In the genomic region with DNA sequence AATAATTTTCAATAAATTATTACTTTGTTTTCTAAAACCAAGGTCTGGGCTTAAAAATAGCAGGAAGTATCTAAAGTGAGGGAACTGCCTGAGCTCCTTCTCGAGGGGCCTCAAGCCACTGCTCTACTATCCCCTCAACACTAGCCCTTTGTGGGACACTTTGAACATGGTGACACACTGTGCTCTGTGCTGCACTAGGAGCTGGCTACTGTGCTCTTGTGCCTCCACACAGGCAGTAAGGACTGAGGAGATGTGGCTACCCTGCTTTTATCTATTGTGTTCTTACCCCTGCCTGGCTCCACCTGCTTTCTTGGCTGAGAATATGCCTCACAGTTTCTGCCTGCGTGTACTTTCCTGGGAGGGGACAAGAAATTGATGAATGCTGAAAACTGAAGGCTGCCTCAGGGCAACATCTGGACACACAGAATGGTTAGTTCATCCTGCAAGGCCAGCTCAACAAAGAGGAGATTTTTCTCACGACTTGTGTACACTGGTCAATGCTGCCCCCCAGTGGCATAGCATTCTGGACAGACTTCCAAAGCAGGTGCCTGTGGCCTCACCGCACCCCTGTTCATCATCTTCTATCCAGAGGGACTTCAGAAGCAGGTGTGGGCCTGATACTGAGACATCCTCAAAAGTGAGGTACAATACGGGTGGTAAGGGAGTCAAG, we compare ENCODE assay signal across 8 mouse cellular contexts.
DNase-seq lines count a peak whose midpoint lies in the region; ATAC-seq lines count a peak whose summit lies in the region.

No protein-coding gene starts in this region.

- no peak overlapping the region for H3K4me2 ChIP-seq in forebrain, embryonic 13.5 days
- H3K4me2 ChIP-seq in midbrain, embryonic 12.5 days (replicated peaks), result no peak overlapping the region

- no peak for ATAC-seq in forebrain, embryonic 13.5 days
- no peak for ATAC-seq in midbrain, embryonic 12.5 days (ENCODE audit: low FRiP score, low read depth)

- H3K4me1 ChIP-seq in forebrain, embryonic 10.5 days, result peaks cover 8% of the 10 kb centered on the region
- H3K4me1 ChIP-seq in forebrain, embryonic 13.5 days, result no peaks in the 10 kb centered on the region
- no peaks in the 10 kb centered on the region for H3K4me1 ChIP-seq in midbrain, embryonic 12.5 days

- peak overlapping the region; percentile 22; the same call in 1 of the 2 replicates for H3K27ac ChIP-seq in forebrain, embryonic 10.5 days
- H3K27ac ChIP-seq in forebrain, embryonic 13.5 days, result no peak overlapping the region
- H3K27ac ChIP-seq in midbrain, embryonic 12.5 days (replicated peaks), result peak overlapping the region; percentile 35; the same call in 1 of the 2 replicates

- H3K4me3 ChIP-seq in forebrain, embryonic 10.5 days, result no peak overlapping the region
- H3K4me3 ChIP-seq in forebrain, embryonic 13.5 days, result no peak overlapping the region
- no peak overlapping the region for H3K4me3 ChIP-seq in midbrain, embryonic 12.5 days

- no peaks in the 10 kb centered on the region for H3K27me3 ChIP-seq in forebrain, embryonic 10.5 days (ENCODE audit: poor library complexity, severe bottlenecking)
- H3K27me3 ChIP-seq in forebrain, embryonic 13.5 days, result no peaks in the 10 kb centered on the region
- H3K27me3 ChIP-seq in midbrain, embryonic 12.5 days, result no peaks in the 10 kb centered on the region

- DNase-seq in forebrain, embryonic 10.5 days (ENCODE audit: extremely low spot score, low spot score), result peak; percentile 49
- DNase-seq in A20 (ENCODE audit: low read depth, low spot score), result peak; percentile 45
- peak; percentile 28 for DNase-seq in brain, embryonic 18.5 days (ENCODE audit: low read depth, low spot score)
- peak; percentile 73 for DNase-seq in forelimb bud, embryonic 11.5 days (ENCODE audit: low read depth, low spot score)
- peak; percentile 44 for DNase-seq in layer of hippocampus, adult 9-11 months
- DNase-seq in thymus, postnatal 25 days, result peak; percentile 34

- 64% methylated on average over 5 of the region's 5 CpGs for WGBS in forebrain, embryonic 10.5 days
- 62% methylated on average over 5 of the region's 5 CpGs for WGBS in forebrain, embryonic 13.5 days
- WGBS in midbrain, embryonic 12.5 days, result 68% methylated on average over 5 of the region's 5 CpGs

- no peak overlapping the region for H3K9ac ChIP-seq in forebrain, embryonic 13.5 days
- H3K9ac ChIP-seq in midbrain, embryonic 12.5 days (replicated peaks), result no peak overlapping the region

- H3K36me3 ChIP-seq in forebrain, embryonic 10.5 days (replicated peaks), result peaks cover 100% of the 10 kb centered on the region
- peaks cover 86% of the 10 kb centered on the region for H3K36me3 ChIP-seq in forebrain, embryonic 13.5 days (ENCODE audit: poor library complexity, severe bottlenecking)
- peaks cover 90% of the 10 kb centered on the region for H3K36me3 ChIP-seq in midbrain, embryonic 12.5 days

- no peaks in the 10 kb centered on the region for H3K9me3 ChIP-seq in forebrain, embryonic 10.5 days
- no peaks in the 10 kb centered on the region for H3K9me3 ChIP-seq in forebrain, embryonic 13.5 days (replicated peaks)
- H3K9me3 ChIP-seq in midbrain, embryonic 12.5 days, result no peaks in the 10 kb centered on the region
